Mouse (Mus musculus) thymus, postnatal 4 days (tissue): ENCODE data around the gene Agrn.

ENCODE experiments used
- DNase-seq: peaks from one replicate; pipeline ENCODE4 v3.0.0; 2021

Agrn gene

DNA sequence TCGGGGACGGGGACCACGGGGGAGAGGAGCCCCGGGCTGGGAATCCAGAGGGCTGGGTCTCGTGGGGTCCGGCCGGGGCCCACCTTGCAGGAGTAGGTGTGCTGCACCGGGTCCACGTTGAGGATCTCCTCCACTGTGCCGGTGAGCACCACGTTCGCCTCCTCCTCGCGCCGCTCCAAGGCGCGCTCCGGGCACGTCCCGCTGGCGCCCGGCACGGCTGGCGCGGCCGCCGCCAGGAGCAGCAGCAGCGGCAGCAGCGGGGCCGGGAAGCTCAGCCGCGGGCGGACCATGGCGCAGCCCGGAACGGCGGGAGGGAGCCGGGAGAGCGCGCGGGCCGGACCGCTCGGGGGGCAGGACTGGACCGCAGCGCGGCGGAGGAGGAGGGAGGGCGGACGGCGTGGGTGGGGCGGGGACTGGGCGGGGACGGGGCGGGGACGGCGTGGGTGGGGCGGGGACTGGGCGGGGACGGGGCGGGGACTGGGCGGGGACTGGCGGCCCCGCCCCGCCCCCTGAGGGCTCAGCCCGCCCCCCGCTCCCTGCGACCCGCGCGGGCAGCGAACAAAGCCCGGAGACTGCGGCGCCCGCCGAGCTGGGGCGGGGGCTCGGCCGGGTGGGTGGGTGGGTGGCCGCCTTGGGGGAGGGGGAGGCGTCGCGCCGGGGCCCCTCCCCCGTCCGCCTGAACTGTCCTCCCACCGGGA, at the start of gene Agrn:
Gene Agrn (minus strand): TSS at position 358 of the 698 bp plus-strand sequence.
- peak; percentile 73 for DNase-seq

DNA sequence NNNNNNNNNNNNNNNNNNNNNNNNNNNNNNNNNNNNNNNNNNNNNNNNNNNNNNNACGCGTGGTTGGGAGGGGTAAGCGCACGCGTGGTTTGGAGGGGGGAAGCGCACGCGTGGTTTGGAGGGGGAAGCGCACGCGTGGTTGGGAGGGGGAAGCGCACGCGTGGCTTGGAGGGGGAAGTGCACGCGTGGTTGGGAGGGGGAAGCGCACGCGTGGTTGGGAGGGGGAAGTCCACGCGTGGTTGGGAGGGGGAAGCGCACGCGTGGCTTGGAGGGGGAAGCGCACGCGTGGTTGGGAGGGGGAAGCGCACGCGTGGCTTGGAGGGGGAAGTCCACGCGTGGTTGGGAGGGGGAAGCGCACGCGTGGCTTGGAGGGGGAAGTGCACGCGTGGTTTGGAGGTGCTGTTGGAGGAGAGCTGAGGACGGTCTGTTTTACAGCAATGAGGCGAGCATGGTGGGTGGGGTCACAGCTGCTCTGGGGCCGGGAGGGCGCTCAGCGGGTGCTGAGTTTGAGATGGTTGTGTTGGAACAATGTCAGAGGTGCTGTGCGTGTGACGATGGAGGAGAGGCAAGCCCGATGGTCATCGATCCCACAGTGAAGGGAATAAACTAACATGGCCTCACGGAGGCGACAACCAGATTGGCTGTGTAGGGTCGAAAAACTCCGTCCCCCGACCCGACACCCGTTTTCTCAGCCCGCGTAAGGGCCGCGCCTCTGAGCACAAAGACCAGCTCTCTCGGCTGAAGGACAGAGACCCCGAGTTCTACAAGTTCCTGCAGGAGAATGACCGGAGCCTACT, 39.6 kb upstream of the Agrn start:
- DNase-seq, result peak; percentile 46

DNA sequence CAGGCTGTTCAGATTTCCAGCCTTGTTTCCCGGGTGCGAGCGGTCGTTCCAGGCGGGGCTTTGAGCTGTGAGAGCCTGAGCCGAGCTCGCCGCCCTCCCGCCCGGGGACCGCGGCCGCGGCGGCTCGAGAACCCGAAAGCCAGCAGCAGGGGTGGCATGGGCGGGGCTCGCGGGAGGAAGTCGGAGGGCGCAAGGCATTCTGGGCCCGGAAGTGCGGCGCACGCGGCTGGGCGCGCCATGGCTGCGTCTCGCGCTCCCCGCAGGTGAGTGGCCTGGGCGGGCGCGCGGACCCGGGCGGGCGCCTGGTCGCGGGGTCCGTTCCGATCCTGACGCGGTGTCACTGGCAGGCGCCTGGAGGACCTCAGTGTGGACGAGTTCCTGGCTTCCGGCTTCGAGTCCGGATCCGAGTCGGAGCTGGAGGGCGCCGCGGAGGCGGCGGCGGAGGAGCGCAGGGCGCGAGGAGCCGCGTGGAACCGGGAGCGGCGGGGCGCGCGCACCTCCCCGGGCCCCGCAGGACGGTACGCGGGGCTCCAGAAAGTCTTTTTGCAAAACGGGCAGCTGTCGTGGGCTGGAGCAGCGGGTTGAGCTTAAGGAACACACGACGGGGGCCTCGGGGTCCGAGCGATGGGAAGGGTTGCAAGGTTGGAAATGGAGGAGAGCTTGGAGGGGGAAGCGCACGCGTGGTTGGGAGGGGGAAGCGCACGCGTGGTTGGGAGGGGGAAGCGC, 38.7 kb upstream of the Agrn start, which contains the start of gene Noc2l:
Gene Noc2l (plus strand): TSS at position 203 of the 726 bp plus-strand sequence.
- DNase-seq, result peak; percentile 96

DNA sequence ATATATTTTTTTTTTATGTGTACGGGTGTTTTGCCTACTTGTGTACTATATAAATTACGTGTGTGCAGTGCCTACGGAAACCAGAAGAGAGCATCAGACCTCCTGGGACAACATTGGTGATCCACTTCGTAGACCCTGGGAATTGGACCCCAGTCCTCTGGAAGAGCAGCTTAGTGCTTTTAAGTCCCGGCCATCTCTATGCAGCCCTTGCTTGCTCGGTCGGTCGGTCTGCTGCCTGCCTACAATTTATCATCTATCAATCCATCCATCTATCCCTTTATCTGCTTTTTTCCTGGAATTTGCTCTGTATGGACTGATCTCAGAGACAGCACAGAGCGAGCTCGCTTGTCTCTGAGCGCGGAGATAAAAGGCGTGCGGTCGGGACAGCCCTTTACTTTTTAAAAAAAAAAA, 38.1 kb upstream of the Agrn start:
- DNase-seq, result peak; percentile 47

DNA sequence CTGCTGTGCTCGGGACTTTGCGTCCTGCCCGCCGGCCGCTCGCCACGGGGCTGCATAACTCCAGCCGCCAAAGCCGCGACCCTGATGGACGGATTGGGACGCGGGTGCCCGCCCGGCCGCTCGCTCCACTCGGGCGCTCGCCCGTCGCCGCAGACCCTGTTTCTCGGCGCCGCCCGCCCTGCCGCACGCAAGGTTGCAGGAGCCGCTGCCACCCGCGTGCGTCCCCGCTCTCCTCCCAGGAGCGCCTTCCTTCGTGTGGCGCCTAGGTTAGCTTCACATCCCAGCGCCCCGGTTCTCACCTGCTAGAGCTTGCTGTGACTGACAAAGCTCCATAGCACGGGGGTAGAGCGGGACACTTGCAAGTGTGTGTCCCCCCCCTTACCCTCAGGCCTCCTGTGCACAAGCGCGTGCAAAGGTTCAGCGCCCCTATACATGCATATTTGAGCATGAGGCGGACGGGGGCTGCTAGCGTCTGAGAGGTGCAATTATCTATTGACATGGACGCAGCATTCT, 37.5 kb upstream of the Agrn start, which contains the start of gene Plekhn1:
Gene Plekhn1 (minus strand): TSS at position 157 of the 513 bp plus-strand sequence.
- peak; percentile 84 for DNase-seq

DNA sequence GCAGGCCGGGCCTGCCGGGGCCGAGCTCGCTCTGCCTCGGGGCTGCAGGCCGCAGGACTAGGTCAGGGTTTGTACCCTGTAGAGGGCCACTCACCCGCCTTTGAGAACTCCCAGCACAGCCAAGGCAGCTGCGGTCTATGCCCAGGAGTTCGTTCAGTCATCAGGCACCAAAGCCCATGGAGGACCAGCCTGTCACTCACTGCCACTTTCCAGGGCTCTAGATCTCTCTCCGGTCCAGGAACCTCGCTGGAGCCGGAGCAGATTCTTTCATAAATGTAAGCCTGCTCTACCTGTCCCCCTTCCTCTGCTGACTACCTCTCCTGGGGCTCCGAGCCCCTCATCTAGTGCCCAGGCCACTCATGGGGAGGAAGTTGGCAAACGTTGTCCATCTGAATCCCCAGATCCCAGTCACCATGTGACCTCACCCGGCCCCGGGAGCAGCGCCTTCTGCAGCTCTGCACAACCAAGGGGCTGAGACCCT, 36.8 kb upstream of the Agrn start:
- peak; percentile 41 for DNase-seq

DNA sequence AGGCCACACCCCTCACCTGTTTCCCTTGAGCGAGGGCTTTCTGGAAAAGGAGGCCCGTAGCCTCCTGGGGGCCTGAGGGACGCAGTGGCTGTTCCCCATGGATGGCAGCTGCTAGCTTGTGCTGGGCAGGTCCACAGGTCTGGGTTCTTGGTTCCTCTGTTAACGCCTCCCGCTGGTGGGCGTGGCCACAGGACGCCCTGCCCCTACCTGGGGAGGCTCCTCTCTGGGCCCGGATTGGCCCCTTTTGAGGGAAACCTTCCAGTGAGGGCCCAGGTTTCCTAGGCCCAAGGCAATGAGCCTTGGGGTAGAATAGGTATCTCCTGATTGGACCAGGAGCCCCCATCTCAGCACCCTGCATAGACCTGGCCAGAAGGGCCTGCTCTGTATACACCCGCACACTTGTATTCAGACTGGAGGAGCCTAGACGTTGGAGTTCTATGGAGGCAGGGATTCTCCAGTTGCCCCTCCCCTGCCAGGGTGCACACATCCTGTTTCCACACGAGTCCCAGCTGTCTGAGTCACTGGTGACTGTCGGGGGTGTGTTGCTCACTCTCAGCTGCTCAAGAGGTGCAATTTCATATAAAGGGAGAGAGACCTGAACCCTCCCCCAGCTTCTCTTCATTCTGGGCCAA, 31.2 kb upstream of the Agrn start:
- DNase-seq, result no peak

DNA sequence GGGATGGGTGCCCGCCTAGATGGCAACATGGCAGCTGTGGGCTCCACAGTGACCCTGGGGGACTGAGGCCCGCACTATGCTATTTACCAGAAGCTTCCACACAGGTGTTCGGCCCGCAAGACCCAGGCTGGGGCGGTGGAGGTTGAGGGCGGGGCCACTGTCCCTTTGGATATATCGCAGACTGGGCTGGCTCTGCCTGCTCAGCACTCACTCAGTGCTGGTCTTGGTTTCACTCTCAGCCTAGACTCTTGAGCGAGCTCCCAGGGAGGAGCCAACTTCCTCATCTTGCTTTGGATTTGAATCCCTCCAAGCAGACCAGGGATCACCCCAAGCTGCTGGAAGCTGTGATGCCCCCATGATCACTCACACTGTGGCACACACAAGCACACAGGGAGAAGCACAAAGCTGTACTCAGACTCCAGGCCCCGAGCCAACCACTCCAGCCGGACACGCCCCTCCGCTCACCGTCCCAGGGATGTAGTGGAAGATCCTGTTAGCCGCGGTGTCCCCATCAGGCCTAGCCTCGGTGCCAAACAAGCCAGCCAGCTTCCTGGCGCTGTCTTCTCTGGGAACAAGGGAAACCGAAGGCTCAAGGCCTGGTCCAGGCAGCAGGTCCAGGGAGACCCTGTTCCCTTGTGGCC, 30.6 kb upstream of the Agrn start:
- no peak for DNase-seq

DNA sequence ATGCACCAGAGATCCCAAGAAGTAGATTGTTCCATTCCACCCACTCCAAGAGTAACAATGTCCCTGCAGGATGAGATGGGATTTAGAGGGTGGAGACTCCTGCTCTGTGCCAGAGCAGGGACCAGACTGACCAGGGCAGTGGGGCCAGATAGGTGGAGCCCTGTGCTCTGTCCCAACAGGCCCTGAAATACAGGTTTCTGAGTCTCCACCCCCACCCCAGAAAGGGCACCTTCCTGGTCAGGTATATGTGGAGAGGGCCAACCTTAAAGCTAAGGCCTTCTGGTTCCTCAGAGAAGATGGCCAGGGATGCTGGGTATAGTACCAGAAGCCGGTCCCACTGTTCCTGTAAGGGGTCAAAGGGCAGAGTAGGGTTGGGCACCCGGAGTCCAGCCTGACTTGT, 27.0 kb upstream of the Agrn start:
- DNase-seq, result no peak

DNA sequence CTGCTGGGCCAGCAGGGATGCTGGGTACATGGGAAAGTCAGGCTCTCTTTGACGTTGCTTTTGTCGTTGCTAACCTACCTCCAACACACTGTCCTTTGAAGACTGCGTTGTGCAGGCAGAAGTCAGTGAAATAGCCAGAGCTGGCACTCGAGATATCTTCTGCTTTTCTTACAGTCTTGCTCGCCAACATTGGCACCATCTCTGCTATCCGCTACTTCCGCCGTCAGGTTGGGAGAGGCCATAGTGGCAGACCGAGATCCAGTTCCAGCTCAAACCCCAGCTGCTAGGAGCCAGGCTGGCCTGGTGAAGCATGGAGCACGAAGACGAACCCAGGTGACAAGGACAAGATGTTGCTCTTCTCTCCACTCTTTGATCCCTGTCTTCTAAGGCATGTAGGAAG, 22.6 kb upstream of the Agrn start:
- DNase-seq, result no peak

DNA sequence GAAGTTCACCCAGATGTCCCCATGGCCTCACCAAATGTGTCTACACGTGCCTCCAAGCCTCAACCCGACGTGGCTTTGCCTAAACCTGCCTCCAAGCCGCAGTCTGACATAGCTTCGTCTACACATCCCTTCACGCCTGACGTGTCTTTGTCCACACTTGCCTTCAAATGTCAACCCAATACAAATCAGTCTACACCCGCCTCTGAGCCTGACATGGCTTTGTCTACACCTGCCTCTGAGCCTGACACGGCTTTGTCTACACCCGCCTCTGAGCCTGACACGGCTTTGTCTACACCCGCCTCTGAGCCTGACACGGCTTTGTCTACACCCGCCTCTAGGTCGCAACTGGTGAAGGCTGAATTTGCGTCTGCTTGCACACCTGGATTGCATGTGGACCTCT, 20.6 kb upstream of the Agrn start:
- no peak for DNase-seq

DNA sequence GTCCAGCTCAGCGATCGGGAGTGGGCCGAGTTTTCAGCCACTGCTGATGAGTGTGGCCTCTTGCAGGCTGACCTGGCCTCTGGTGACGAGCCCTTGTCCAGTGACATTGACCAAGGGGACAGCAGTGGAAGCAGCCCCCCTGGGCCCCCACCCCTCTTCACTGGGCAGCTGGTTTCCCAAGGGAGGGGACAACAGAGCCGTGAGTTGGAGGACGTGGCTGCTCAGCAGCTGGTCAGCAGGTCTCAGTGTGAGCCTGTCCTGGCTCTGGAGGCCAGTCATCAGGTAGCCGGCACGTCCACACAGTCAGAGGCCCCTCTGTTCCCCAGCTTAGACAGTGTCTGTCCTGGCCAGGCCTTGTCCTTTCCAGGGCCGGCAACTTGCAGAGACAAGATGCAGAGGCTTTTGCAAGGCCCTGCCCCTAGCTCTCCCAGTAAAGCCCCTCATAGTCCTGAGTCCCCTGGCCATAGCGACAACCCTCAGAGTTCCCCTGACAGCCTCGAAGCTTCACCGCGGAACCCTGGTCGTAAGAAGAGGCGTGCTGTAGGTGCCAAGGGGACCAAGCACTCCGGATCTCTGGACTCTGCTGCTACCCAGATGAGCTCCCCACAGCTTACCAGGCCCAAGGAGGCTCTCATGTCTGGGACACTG, 19.9 kb upstream of the Agrn start:
- DNase-seq, result no peak

DNA sequence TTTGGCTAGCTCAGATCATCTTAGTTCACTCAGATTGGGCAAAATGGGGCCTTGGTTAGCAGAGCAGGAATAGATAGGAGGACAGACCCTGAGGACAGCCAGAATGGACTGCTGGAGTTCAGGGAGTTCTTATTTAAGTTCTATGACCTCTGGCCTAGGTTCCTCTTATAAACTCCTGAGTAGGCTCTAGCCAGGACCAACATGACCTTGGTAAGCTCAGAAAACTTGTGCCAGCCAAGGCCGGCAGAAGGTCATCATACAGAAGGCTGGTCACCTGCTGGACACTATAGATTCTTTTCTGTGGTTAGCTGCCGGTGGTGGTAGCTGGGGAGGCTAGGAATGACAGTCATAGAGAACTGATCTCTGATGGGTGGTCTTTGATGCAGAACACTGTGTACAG, 18.9 kb upstream of the Agrn start:
- no peak for DNase-seq

DNA sequence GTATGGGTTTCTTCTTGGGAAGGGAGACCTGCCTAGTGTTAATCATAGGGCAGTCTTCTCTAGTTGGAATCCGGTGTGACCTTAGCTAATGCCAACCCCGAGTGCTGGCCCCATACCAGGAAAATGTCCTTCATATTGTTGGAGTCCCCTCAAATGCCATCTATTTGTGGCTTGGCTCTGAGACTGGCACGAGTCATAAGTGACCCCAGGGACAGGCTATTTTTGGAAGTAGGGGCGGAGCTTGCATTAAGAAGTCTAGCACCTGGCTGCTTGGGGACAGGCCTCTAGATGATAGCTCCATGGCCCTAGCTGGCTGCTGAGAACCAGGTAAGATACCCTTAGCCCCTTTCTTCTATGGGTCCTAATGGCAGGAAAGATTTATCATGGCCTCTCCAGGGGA, 18.4 kb upstream of the Agrn start, which contains the start of gene Perm1:
Gene Perm1 (plus strand): TSS at position 220 of the 400 bp plus-strand sequence.
- DNase-seq, result no peak

DNA sequence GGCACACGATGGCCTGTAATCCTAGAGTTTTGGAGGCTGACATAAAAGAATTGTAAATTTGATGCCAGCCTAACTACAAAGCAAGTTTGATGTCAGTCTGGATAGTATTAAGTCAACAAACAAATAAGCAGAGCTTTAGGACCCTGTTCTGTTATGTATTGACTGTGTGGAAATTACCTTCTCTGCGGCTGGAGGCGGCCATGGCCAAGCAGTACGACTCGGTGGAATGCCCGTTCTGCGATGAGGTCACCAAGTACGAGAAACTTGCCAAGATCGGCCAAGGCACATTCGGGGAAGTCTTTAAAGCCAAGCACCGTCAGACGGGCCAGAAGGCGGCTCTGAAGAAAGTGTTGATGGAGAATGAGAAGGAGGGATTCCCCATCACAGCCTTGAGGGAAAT, 15.8 kb upstream of the Agrn start:
- no peak for DNase-seq

DNA sequence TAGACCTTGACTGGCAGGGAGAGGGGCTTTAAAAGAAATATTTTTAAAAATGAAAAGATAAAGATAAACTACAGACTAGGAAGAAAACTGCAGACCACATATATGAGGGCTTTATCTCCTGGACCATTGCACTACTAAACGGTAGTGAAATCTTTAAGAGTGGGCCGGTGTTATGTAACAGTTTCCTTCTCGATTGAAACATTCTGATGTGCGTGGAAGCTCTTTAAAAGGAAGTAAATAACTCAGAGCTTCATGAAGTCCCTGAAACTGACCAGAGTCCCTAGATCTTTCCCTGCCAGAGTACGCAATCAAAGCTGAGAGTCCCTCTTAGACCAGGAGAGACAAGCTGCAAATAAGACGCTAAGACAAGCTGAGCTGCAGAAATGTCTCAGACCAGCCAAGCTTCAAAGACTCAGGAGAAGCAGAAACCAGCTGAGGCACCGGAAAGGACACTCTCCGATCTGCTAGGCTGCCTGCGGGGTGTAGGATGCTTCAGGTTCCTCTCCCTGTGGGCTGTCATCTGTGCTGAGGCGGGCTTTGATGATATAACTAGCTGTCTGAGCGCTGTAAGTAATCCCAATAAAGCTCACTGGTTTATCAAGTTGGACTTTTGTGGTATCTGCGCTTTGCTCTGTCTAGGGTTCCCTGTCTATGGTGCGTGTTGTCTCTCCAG, 12.8 kb upstream of the Agrn start:
- DNase-seq, result no peak

DNA sequence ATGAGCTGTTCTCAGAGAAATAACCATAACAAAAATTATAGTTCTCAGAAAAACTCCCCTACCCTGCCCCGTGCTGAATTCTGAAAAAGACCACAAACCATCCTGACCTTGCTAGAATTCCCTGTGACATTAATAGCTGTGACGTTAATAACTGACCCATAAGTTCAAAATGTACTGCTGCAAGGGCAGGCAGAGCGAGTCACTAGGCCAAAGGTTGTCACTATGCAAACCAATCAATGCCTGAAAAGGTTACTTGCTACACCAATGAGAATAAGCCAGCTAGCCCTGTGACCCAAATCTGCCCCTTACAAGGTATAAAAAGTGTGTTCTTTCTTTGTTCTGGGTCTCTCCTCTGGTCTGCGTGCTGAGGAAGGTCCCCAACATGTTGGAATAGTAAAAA, 11.6 kb upstream of the Agrn start:
- no peak for DNase-seq

DNA sequence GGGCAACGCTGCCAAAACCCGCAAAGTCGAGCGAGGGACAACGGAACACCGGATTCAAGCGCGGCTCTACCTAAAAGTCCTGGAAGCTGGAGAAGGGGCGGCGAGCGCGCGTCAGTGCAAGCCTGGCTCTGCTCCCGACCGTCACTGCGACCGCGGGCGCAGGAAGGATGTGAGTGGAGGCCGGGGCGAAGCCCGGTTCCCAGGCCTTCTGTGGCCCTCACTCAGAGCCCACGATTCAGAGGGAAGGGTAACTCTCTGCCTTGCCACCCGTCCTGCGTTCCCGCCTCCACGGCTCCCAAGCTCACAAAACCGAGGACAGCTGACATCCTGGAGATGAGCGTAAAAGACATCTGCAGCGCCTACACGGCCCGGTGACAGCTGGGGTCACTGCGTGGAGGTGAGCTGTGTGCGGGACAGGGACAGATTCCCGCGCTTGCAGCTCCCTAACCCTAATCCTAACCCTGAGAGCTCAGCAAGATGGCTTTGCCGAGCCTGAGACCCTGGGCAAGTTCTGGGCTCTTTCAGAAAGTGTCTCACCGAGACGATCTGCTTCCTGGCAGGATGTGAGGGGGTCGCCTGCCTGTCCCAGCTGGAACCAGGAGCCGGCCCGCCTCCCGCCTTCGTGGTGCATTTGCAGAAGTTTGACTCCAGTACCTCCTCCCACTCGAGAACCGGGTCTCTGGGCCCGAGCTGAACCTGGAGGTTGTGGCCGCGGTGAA, 6.3 kb upstream of the Agrn start:
- peak; percentile 56 for DNase-seq

DNA sequence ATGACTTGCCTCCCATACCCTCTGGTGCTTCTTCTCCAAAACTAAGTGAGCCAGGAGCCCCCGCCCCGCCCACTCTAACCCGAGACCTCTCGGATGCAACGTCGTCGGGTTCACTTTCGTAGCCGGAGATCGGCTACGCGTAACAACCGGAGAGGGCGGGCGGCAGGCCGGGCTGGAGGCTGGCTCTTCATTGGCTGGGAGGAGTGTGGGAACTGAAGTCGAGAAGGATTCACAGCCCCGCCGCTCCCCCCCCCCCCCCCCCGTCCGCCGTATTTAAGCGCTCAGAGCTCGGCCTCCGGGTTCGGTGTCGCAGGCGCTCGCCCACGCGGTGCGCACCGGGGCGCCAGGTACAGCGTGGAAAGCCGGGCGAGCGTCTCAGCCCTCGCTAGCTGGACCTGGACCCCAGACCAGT, 5.7 kb upstream of the Agrn start, which contains the start of gene AW011738:
Gene AW011738 (plus strand): TSS at position 304 of the 412 bp plus-strand sequence.
- peak; percentile 83 for DNase-seq

DNA sequence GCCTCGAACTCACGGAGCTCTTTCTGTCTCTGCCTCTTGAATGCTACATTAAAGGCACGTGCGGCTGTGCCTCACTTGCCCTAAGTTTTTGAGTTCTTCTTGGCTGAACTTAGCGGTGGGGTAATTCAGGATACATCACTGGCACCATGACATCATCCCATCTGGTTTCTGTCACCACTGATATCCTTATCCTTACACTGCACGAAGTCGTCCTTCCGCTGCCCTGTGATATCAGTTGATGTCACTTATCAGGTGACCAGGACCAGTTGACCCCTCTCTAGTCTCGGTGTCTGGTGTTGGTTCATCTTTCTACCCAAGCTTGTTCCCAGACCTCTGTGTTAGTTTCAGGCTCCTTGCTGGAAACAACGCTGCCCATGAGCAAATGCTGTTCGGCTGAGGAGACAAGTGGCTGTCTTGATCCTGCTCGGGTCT, 5.2 kb upstream of the Agrn start:
- DNase-seq, result no peak
